Mouse (Mus musculus) cerebellum, adult 9-11 months (tissue): ENCODE data around the gene Stum.
A peak's percentile ranks its signal among the peaks of the same experiment; 100 is the strongest.
"Not testable (repeated sequence)": the region's sequence is repeated elsewhere in the genome, so short reads cannot be mapped to it uniquely, and the experiment has no call there.

Experiments
- DNase-seq: peaks from one replicate; pipeline ENCODE4 v3.0.0; 2022

Stum gene

GRCm38 (mm10) chr1:180403694-180404606, 79.4 kb downstream of the Stum start:
- DNase-seq = no peak

GRCm38 (mm10) chr1:180403357-180403693, 80.0 kb downstream of the Stum start:
- DNase-seq = no peak

GRCm38 (mm10) chr1:180402481-180403081, 80.7 kb downstream of the Stum start:
- DNase-seq = no peak

GRCm38 (mm10) chr1:180401725-180402124, 81.6 kb downstream of the Stum start:
- DNase-seq = no peak

- DNase-seq = no peak
These were observed 82.4 kb downstream of the Stum start for GRCm38 (mm10) chr1:180400691-180401455.

- no peak for DNase-seq
These were observed 84.9 kb downstream of the Stum start for GRCm38 (mm10) chr1:180398446-180398845.

- no peak for DNase-seq
These were observed 85.6 kb downstream of the Stum start for GRCm38 (mm10) chr1:180397734-180398133.

- no peak for DNase-seq
These were observed 89.4 kb downstream of the Stum start for GRCm38 (mm10) chr1:180393873-180394272.

GRCm38 (mm10) chr1:180393017-180393797, 90.1 kb downstream of the Stum start:
- no peak for DNase-seq

GRCm38 (mm10) chr1:180392137-180392798, 91.0 kb downstream of the Stum start:
- DNase-seq = no peak

- DNase-seq = no peak
These were observed 91.7 kb downstream of the Stum start for GRCm38 (mm10) chr1:180391575-180391945.

GRCm38 (mm10) chr1:180390746-180391574, 92.3 kb downstream of the Stum start:
- DNase-seq = no peak

- peak; percentile 69 for DNase-seq
These were observed 93.0 kb downstream of the Stum start for GRCm38 (mm10) chr1:180390321-180390731.

GRCm38 (mm10) chr1:180389213-180389760, 94.0 kb downstream of the Stum start:
- DNase-seq = not testable (repeated sequence)

GRCm38 (mm10) chr1:180388481-180388880, 94.8 kb downstream of the Stum start:
- peak; percentile 57 for DNase-seq

GRCm38 (mm10) chr1:180387750-180388480, 95.4 kb downstream of the Stum start:
- DNase-seq = peak; percentile 30

- DNase-seq = peak; percentile 99
These were observed 96.2 kb downstream of the Stum start for GRCm38 (mm10) chr1:180386951-180387749.

- no peak for DNase-seq
These were observed 98.0 kb downstream of the Stum start for GRCm38 (mm10) chr1:180385308-180385707.

- no peak for DNase-seq
These were observed 98.8 kb downstream of the Stum start for GRCm38 (mm10) chr1:180384486-180384885.
